Mouse (Mus musculus): Measurements from ENCODE around the gene Cyp2d22. TPM values are rescaled to one million over a fixed set of nuclear protein-coding genes. Genes with fewer than 3 reads are reported as not detected.

Cyp2d22 gene
- total RNA-seq, 2 experiments from 2014 or later: 25.6 to 25.8 TPM

GRCm38 (mm10) chr15:82348258-82348998 is 31.6 kb downstream of the Cyp2d22 start:
- no peak for DNase-seq
- intact Hi-C loops (cut with DNase I): loop anchor here (5.0 kb wide), 2 partner anchors 201 to 221 kb away; partner anchors contain the start of genes Ccdc134 and Srebf2

GRCm38 (mm10) chr15:82347852-82348251 is 32.2 kb downstream of the Cyp2d22 start:
- DNase-seq: no peak
- intact Hi-C loops (cut with DNase I): loop anchor here (5.0 kb wide), 2 partner anchors 201 to 221 kb away; partner anchors contain the start of genes Ccdc134 and Srebf2

GRCm38 (mm10) chr15:82347303-82347676 is 32.8 kb downstream of the Cyp2d22 start:
- no peak for DNase-seq
- intact Hi-C loops (cut with DNase I): loop anchor here (5.0 kb wide), 2 partner anchors 200 to 220 kb away; partner anchors contain the start of genes Ccdc134 and Srebf2

- intact Hi-C loops (cut with DNase I): loop anchor here (5.0 kb wide), 2 partner anchors 199 to 219 kb away; partner anchors contain the start of genes Ccdc134 and Srebf2
- no peak for DNase-seq
These were observed 33.3 kb downstream of the Cyp2d22 start for GRCm38 (mm10) chr15:82346580-82347302.

GRCm38 (mm10) chr15:82345820-82346470 is 34.1 kb downstream of the Cyp2d22 start:
- peak; percentile 96 to 98 for DNase-seq
- intact Hi-C loops (cut with DNase I): loop anchor here (5.0 kb wide), 2 partner anchors 199 to 219 kb away; partner anchors contain the start of genes Ccdc134 and Srebf2

- DNase-seq: no peak
- intact Hi-C loops (cut with DNase I): loop anchor here (5.0 kb wide), 2 partner anchors 198 to 218 kb away; partner anchors contain the start of genes Ccdc134 and Srebf2
These were observed 35.1 kb downstream of the Cyp2d22 start for GRCm38 (mm10) chr15:82344971-82345370.

- intact Hi-C loops (cut with DNase I): no loop called here
- DNase-seq: no peak
These were observed 36.4 kb downstream of the Cyp2d22 start for GRCm38 (mm10) chr15:82343368-82344287.

- DNase-seq: no peak
- intact Hi-C loops (cut with DNase I): no loop called here
These were observed 37.5 kb downstream of the Cyp2d22 start for GRCm38 (mm10) chr15:82342543-82342935.

- DNase-seq: no peak
- intact Hi-C loops (cut with DNase I): no loop called here
These were observed 38.2 kb downstream of the Cyp2d22 start for GRCm38 (mm10) chr15:82341675-82342542.

- intact Hi-C loops (cut with DNase I): no loop called here
These were observed 39.0 kb downstream of the Cyp2d22 start for GRCm38 (mm10) chr15:82341036-82341501.

GRCm38 (mm10) chr15:82340414-82341035 is 39.5 kb downstream of the Cyp2d22 start:
- intact Hi-C loops (cut with DNase I): no loop called here
- no peak for DNase-seq

More at GRCm38 (mm10) chr15:82341036-82341501, 39.0 kb downstream of the Cyp2d22 start:
- peak; percentile 65 to 75 for DNase-seq

- intact Hi-C loops (cut with DNase I): loop anchor here (5.0 kb wide), 1 partner anchor 78 kb away; no protein-coding TSS in a partner anchor
These were observed 40.3 kb downstream of the Cyp2d22 start for GRCm38 (mm10) chr15:82339634-82340254.

GRCm38 (mm10) chr15:82339150-82339549 is 40.9 kb downstream of the Cyp2d22 start:
- intact Hi-C loops (cut with DNase I): loop anchor here (5.0 kb wide), 1 partner anchor 78 kb away; no protein-coding TSS in a partner anchor
- DNase-seq: no peak

More at GRCm38 (mm10) chr15:82339634-82340254, 40.3 kb downstream of the Cyp2d22 start:
- DNase-seq: no peak

- intact Hi-C loops (cut with DNase I): loop anchor here (5.0 kb wide), 1 partner anchor 79 kb away; no protein-coding TSS in a partner anchor
- DNase-seq: peak; percentile 98
These were observed 41.4 kb downstream of the Cyp2d22 start, which contains the start of the genes Naga, Pheta2 and Smdt1 for GRCm38 (mm10) chr15:82338593-82339112. Gene Naga, minus strand, starts transcription at chr15:82338925. Gene Pheta2, plus strand, starts transcription at chr15:82338942. Gene Smdt1, plus strand, starts transcription at chr15:82338959.

- intact Hi-C loops (cut with DNase I): loop anchor here (5.0 kb wide), 1 partner anchor 79 kb away; no protein-coding TSS in a partner anchor
- DNase-seq: no peak
These were observed 42.2 kb downstream of the Cyp2d22 start for GRCm38 (mm10) chr15:82337875-82338274.

GRCm38 (mm10) chr15:82336629-82337028 is 43.4 kb downstream of the Cyp2d22 start:
- intact Hi-C loops (cut with DNase I): loop anchor here (5.0 kb wide), 1 partner anchor 81 kb away; no protein-coding TSS in a partner anchor
- DNase-seq: no peak

- no peak for DNase-seq
- intact Hi-C loops (cut with DNase I): loop anchor here (5.0 kb wide), 1 partner anchor 82 kb away; no protein-coding TSS in a partner anchor
These were observed 44.9 kb downstream of the Cyp2d22 start for GRCm38 (mm10) chr15:82335194-82335593.

Measured in heart, postnatal 36 days (tissue).